Mouse (Mus musculus) heart, postnatal 0 days (tissue): ENCODE data around the gene Dnm3.

Source experiments
- CTCF ChIP-seq: IDR thresholded peaks from 2 replicates; pipeline ENCODE4 v1.5.1; 2016; ENCODE audit warnings: antibody characterized with exemption, control low read depth, low read depth
- EP300 ChIP-seq: IDR thresholded peaks from 2 replicates; pipeline ENCODE4 v1.6.1; 2016; ENCODE audit warnings: antibody characterized with exemption, low read depth

DNA sequence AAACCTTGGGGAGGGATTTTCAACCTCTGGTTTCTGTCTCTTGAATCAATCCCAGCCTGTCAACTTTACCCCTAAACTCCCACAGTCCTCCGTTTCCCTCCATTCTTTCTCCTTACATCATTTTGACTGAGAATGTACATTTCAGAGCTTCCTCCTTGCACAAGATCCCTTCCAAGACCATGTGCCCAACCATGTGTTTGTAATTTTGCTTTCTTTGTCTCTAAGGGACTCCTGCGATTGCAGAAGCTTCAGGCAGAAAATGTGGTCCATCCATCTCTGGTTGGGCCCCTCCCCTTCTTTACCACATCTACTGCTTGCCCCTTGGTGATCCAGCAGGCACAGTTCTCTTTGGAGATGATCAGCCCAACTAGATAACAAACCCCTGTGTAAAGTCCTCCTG lies 165.2 kb downstream of the Dnm3 start:
- TF ChIP-seq CTCF: no peak
- TF ChIP-seq EP300: no peak
